Mouse (Mus musculus): ENCODE measurements around the gene Slc44a2.

- TF ChIP-seq POLR2A (IDR thresholded peaks at IDR 0.05; ENCODE audit: borderline replicate concordance, low read depth, low read length) (no peak), CTCF (IDR thresholded peaks at IDR 0.05; ENCODE audit: low read depth, low read length) (no peak)
These were observed 249 bp upstream of the Slc44a2 start for GRCm38 (mm10) chr9:21320280-21320618.

Measured in bone marrow macrophage, adult 2 months (primary cell).